Mouse (Mus musculus): ENCODE measurements around the gene Emp2. TPM values are rescaled to one million over a fixed set of nuclear protein-coding genes. Genes with fewer than 3 reads are reported as not detected.

Gene Emp2
- total and polyA plus RNA-seq, 3 experiments = 0.09 TPM; not detected in 2

GRCm38 (mm10) chr16:10297696-10298644 lies 15.8 kb downstream of the Emp2 start:
- Histone ChIP-seq H3K4me2 (ENCODE audit: insufficient read depth, low read depth, poor library complexity, severe bottlenecking) (no peak overlapping the region), H3K27me3 (replicated peaks) (peaks cover 2% of the 10 kb centered on the region), H3K4me3 (replicated peaks in 1 of 3; ENCODE audit: low read depth in 2 of 3, low read length in 2 of 3, poor library complexity in 1 of 3) (no peak overlapping the region), H3K4me1 (ENCODE audit: control insufficient read depth in 1 of 2, insufficient read depth in 2 of 2) (peaks cover 0 to 8% of the 10 kb centered on the region in 2 experiments; a peak in 2 of 4 replicates), H3K9ac (ENCODE audit: insufficient read depth, low read depth) (no peak overlapping the region), H3K9me3 (replicated peaks; ENCODE audit: low read length) (no peaks in the 10 kb centered on the region), H3K27ac (ENCODE audit: insufficient read depth, low read depth) (no peak overlapping the region), H3K79me2 (replicated peaks; ENCODE audit: control insufficient read depth, extremely low read depth, insufficient read depth, poor library complexity, severe bottlenecking) (no peaks in the 10 kb centered on the region), H3K36me3 (replicated peaks in 1 of 2; ENCODE audit: control insufficient read depth in 1 of 2, insufficient read depth in 1 of 2, low read length in 1 of 2) (no peaks in the 10 kb centered on the region)
- dilution Hi-C loops (cut with MboI; ENCODE audit: extremely low pct_ligation_motif_present, extremely low pct_unique_long_range_greater_than_20kb, low sequenced_read_pairs) (no loop called here), in situ Hi-C loops (cut with MboI; ENCODE audit: low pct_ligation_motif_present, low pct_unique_long_range_greater_than_20kb, low sequenced_read_pairs) (no loop called here)
- no peak for TF ChIP-seq ZC3H11A (IDR thresholded peaks at IDR 0.05; ENCODE audit: low read depth, low read length)
- no peak for TF ChIP-seq ETS1 (conservative IDR thresholded peaks at IDR 0.05; ENCODE audit: low read depth, low read length)
- TF ChIP-seq NELFE (IDR thresholded peaks at IDR 0.05; ENCODE audit: low read depth, low read length) = no peak
- TF ChIP-seq NRF1 (IDR thresholded peaks at IDR 0.05; ENCODE audit: low read depth, low read length) = no peak
- TF ChIP-seq ELF1 (IDR thresholded peaks at IDR 0.05; ENCODE audit: low read depth, low read length) = no peak
- TF ChIP-seq MXI1 (IDR thresholded peaks at IDR 0.05; ENCODE audit: low read depth, low read length) = no peak
- TF ChIP-seq USF2 (conservative IDR thresholded peaks at IDR 0.05; ENCODE audit: low read depth, low read length) = no peak
- no peak for TF ChIP-seq ZNF384 (IDR thresholded peaks at IDR 0.05; ENCODE audit: low read depth, low read length)
- no peak for DNase-seq (ENCODE audit: extremely low read depth)

DNA sequence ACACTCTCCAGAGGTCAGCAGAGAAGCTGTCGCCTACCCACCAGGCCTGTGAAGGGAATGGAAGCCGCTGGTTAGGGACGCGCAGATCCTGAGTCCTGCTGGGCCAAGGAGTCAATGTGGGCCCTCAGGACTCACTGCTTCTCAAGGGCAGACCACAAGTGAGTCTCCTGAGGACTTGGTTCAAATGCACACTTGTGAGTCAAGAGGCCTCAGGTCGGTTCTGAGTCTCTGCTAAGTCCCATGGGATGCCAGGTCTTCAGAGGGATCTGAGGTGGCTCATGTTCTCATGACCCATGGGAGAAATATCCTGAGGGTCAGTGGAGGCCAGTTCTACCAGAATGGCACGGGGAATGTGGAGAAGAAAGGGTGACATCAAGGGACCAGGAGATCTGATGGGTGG lies 25.7 kb downstream of the Emp2 start:
- Histone ChIP-seq H3K79me2 (replicated peaks; ENCODE audit: control insufficient read depth, extremely low read depth, insufficient read depth, poor library complexity, severe bottlenecking) (no peaks in the 10 kb centered on the region), H3K9me3 (replicated peaks; ENCODE audit: low read length) (no peaks in the 10 kb centered on the region), H3K4me1 (ENCODE audit: control insufficient read depth in 1 of 2, insufficient read depth in 2 of 2) (peaks cover 20 to 31% of the 10 kb centered on the region in 2 experiments), H3K27me3 (replicated peaks) (peaks cover 9% of the 10 kb centered on the region), H3K9ac (ENCODE audit: insufficient read depth, low read depth) (no peak overlapping the region), H3K4me3 (replicated peaks in 1 of 3; ENCODE audit: low read depth in 2 of 3, low read length in 2 of 3, poor library complexity in 1 of 3) (no peak overlapping the region), H3K27ac (ENCODE audit: insufficient read depth, low read depth) (no peak overlapping the region), H3K36me3 (replicated peaks in 1 of 2; ENCODE audit: control insufficient read depth in 1 of 2, insufficient read depth in 1 of 2, low read length in 1 of 2) (no peaks in the 10 kb centered on the region), H3K4me2 (ENCODE audit: insufficient read depth, low read depth, poor library complexity, severe bottlenecking) (no peak overlapping the region)
- dilution Hi-C loops (cut with MboI; ENCODE audit: extremely low pct_ligation_motif_present, extremely low pct_unique_long_range_greater_than_20kb, low sequenced_read_pairs) = no loop called here
- in situ Hi-C loops (cut with MboI; ENCODE audit: low pct_ligation_motif_present, low pct_unique_long_range_greater_than_20kb, low sequenced_read_pairs) = no loop called here
- peak; percentile 49 for DNase-seq (ENCODE audit: extremely low read depth)
- TF ChIP-seq JUN (IDR thresholded peaks at IDR 0.05; ENCODE audit: insufficient read depth, low read depth, low read length) (no peak), ZC3H11A (IDR thresholded peaks at IDR 0.05; ENCODE audit: low read depth, low read length) (no peak), BHLHE40 (IDR thresholded peaks at IDR 0.05; ENCODE audit: low read depth, low read length) (peak; percentile 84), NELFE (IDR thresholded peaks at IDR 0.05; ENCODE audit: low read depth, low read length) (0 out of 2 replicates have a peak, but pooled peaks have one; percentile 16), IRF4 (IDR thresholded peaks at IDR 0.05; ENCODE audit: low read depth, low read length) (peak; percentile 43; the same call in 1 of the 2 replicates), MAFK (IDR thresholded peaks at IDR 0.05; ENCODE audit: insufficient replicate concordance, low read length) (0 out of 2 replicates have a peak, but pooled peaks have one; percentile 31), EP300 (IDR thresholded peaks at IDR 0.05; ENCODE audit: low read length) (peak; percentile 58), ETS1 (conservative IDR thresholded peaks at IDR 0.05; ENCODE audit: low read depth, low read length) (peak; percentile 37; the same call in 1 of the 2 replicates), ZMIZ1 (IDR thresholded peaks at IDR 0.05; ENCODE audit: low read depth, low read length) (no peak)
